In genomic region chr10:95248362-95248761, GRCm38 (mm10) we compare ENCODE assay signal across 15 mouse cellular contexts.
DNase-seq lines count a peak whose midpoint lies in the region; ATAC-seq and TF ChIP-seq lines count a peak whose summit lies in the region.
"Had no signal": no experiment of that assay in that cellular context is flagged by ENCODE, and none has a peak within 500 bp of the region (broad histone marks: within the 10 kb centered on the region; RNA-seq: fewer than 3 reads in every experiment).

No protein-coding gene starts in this region.

- H3K27me3 ChIP-seq in heart, adult 2 months (ENCODE audit: control insufficient read depth, insufficient read depth, low read length): no peaks in the 10 kb centered on the region
- H3K27me3 ChIP-seq in lung, embryonic 16.5 days (ENCODE audit: control insufficient read depth, insufficient read depth, low read depth, low read length): no peaks in the 10 kb centered on the region
- H3K27me3 ChIP-seq in stomach, embryonic 15.5 days (replicated peaks): no peaks in the 10 kb centered on the region

- ATAC-seq in lung, embryonic 16.5 days (ENCODE audit: low read depth): peak; percentile 54
- ATAC-seq in stomach, embryonic 15.5 days (ENCODE audit: insufficient read depth, low FRiP score, low read depth): peak; percentile 50; the same call in 1 of the 2 replicates

- TF ChIP-seq CTCF in heart, adult 2 months (IDR thresholded peaks at IDR 0.05): no peak

- DNase-seq in heart, adult 2 months: no peak
- no peak for DNase-seq in heart, postnatal 14 days
- DNase-seq in lung, postnatal 14 days: no peak
- peak; percentile 42 for DNase-seq in heart, postnatal 4 days
- DNase-seq in layer of hippocampus, postnatal 14 days (ENCODE audit: low spot score in 2 of 2): no peak
- DNase-seq in kidney, postnatal 14 days: no peak
- DNase-seq: adrenal gland, adult 2 months; gastrocnemius, postnatal 14 days; right cerebral cortex, postnatal 4 days; thymus, postnatal 36 days had no signal

- peak overlapping the region; percentile 2; the same call in 1 of the 2 replicates for H3K27ac ChIP-seq in heart, adult 2 months
- H3K27ac ChIP-seq in lung, embryonic 16.5 days (ENCODE audit: low read length): no peak overlapping the region
- no peak overlapping the region for H3K27ac ChIP-seq in stomach, embryonic 15.5 days
- H3K27ac ChIP-seq: left cerebral cortex, adult 2 months; macrophage had no signal

- H3K36me3 ChIP-seq in heart, adult 2 months (ENCODE audit: control insufficient read depth, insufficient read depth, low read length): 0 out of 2 replicates have a peak, but pooled peaks cover 2% of the 10 kb centered on the region
- H3K36me3 ChIP-seq in lung, embryonic 16.5 days (ENCODE audit: control insufficient read depth, insufficient read depth, low read length): no peaks in the 10 kb centered on the region
- no peaks in the 10 kb centered on the region for H3K36me3 ChIP-seq in stomach, embryonic 15.5 days

- peaks cover 5% of the 10 kb centered on the region for H3K4me1 ChIP-seq in heart, adult 2 months (ENCODE audit: control insufficient read depth, insufficient read depth, low read length)
- H3K4me1 ChIP-seq in lung, embryonic 16.5 days (replicated peaks; ENCODE audit: control insufficient read depth, insufficient read depth, low read length): peaks cover 23% of the 10 kb centered on the region
- H3K4me1 ChIP-seq in stomach, embryonic 15.5 days: no peaks in the 10 kb centered on the region

- no peaks in the 10 kb centered on the region for H3K79me2 ChIP-seq in heart, adult 2 months (replicated peaks; ENCODE audit: control insufficient read depth, insufficient read depth, low read length)

- no peak overlapping the region for H3K4me3 ChIP-seq in heart, adult 2 months
- H3K4me3 ChIP-seq in lung, embryonic 16.5 days (ENCODE audit: low read length): no peak overlapping the region
- H3K4me3 ChIP-seq in stomach, embryonic 15.5 days (replicated peaks): no peak overlapping the region
- H3K4me3 ChIP-seq: left cerebral cortex, adult 2 months had no signal

- no peak for TF ChIP-seq POLR2A in heart, adult 2 months (IDR thresholded peaks at IDR 0.05; ENCODE audit: insufficient read depth, low read depth, low read length)

- H3K4me2 ChIP-seq in lung, embryonic 16.5 days (ENCODE audit: low read depth, low read length): no peak overlapping the region
- H3K4me2 ChIP-seq in stomach, embryonic 15.5 days: no peak overlapping the region

- WGBS in heart, adult 2 months: 29% methylated on average over 6 of the region's 6 CpGs
- WGBS in lung, embryonic 16.5 days: 34% methylated on average over 6 of the region's 6 CpGs
- 50% methylated on average over 6 of the region's 6 CpGs for WGBS in stomach, embryonic 15.5 days

- no peaks in the 10 kb centered on the region for H3K9me3 ChIP-seq in lung, embryonic 16.5 days (ENCODE audit: control insufficient read depth, low read length)
- H3K9me3 ChIP-seq in stomach, embryonic 15.5 days: no peaks in the 10 kb centered on the region
- H3K9me3 ChIP-seq: G1E had no signal

- H3K9ac ChIP-seq in heart, adult 2 months (ENCODE audit: low read depth, low read length): no peak overlapping the region
- no peak overlapping the region for H3K9ac ChIP-seq in lung, embryonic 16.5 days (ENCODE audit: low read length)
- no peak overlapping the region for H3K9ac ChIP-seq in stomach, embryonic 15.5 days

- TF ChIP-seq EP300 in heart, adult 2 months (IDR thresholded peaks at IDR 0.05; ENCODE audit: insufficient read depth, low read depth, low read length): no peak

- intact Hi-C loops in heart, adult 2 months (cut with DNase I): no loop called here
- intact Hi-C loops in heart, postnatal 14 days (cut with DNase I): no loop called here
